Mouse (Mus musculus) embryo, embryonic 11 days (tissue): ENCODE measurements around the gene Tekt5.

Experiments
- DNase-seq: peaks from one replicate; pipeline ENCODE4 v3.0.0-alpha.2; 2015

The Tekt5 gene

DNA sequence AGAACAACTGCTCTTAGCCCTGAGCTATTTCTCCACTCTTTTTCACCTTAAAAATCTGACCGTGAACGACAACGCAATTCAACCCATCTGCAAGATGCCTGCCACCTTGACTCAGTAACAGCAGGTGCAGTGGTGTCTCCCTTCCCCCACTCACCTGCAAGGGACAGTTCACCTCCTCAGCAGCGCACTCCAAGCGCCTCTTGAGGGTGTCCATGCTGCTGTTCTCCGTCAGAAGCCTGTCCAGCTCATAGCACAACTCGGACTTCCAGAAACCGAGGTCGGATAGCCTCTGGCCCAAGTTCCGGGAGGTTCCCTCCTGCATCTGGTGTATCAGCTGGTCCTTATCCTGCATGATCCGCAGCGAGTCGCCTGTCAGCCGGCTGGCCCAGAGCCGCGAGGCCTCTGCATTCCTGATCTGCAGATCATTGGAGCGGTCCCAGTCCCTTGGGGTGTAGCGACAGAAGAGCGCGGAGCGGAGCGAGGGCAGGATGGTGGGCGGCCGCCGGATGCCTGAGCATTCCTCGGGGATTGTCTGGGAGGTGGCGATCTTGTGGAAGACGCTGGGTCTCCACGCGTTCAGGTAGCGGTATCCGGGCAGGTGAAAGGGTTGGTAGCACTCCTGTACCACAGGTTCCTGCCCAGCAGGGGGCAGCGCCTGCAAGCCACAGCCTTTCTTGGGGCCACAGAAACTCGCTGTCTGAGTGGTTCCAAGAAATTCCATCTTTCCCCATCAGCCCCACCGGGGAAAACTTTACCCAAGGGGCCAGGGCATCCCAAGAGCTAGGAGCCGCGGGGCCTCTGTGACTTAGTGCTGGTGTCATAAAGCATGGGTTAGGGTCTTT is at the start of gene Tekt5:
Gene Tekt5, minus strand, starts transcription at position 792 of the 842 bp plus-strand sequence.
- peak; percentile 57 for DNase-seq

DNA sequence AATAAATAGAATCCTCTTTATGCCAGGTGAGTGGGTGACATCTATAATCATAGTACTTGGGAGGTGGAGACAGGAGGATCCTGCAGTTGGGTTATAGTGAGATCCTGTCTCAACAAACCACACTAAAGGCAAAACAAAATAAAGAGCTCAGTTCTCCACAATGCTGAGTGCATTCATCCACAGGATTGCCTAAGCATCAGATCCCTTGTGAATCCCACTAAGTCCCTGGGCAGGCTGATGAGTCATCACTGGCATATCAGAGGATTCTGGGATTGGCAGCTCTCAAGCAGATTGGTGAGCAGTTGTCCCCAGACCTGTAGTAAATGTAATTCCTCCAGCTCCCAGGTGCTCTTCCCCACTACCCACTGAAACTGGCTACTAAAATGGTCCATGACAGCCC is 48.4 kb upstream of the Tekt5 start:
- DNase-seq: no peak

DNA sequence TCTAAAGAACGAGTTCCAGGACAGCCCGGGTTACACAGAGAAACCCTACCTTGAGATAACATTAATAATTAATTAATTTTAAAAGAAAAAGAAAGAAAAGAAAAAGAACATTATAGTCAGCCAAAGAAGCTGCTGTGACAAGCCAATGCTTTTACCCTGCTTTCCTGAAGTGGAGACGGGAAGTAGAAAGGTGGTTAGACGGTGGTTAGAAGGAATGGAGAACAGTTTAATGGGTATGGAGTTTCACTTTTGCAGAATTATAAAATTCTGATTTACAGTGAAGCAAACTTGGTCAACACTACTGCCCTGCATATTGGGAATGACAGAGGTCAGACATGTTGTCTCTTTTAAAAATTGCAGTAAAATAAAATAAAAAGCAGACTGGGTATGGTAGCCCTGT is 46.5 kb upstream of the Tekt5 start:
- DNase-seq: no peak

DNA sequence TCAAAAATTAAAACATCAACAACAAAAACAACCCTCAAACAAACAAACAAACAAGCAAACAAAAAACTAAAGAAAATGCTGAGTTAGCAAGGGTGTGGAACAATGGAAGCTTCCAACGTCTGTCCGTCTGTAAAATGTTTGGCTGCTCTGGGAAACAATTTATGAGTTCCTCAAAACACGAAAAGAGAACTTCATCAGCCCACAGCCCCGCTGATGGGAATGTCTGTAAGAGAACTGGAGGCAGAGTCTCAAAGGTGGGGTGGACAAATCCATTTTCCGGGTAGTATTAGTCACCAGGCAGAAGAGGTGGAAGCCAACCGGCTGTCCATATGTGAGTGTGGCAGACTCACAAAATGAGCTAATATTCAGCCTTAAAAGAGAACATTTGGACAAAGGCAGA is 46.0 kb upstream of the Tekt5 start:
- DNase-seq: no peak

DNA sequence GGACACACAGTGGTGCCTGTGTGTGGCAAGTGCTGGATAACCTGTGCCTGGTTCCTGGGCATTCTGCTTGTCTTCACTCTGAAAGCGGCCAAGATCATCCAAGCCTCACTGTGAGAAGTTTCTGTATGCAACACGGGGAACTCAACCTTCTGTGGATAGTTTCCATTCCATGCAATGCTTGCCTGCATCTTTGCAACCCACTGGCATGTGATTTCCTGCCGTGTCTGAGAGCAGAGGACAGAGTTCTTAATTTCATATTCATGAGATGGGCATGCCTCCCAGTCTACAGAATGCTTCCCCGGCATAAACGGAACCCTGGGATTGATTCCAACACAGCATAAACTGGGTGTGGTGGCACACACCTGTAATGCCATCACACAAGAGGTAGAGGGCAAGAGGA is 42.8 kb upstream of the Tekt5 start:
- no peak for DNase-seq

DNA sequence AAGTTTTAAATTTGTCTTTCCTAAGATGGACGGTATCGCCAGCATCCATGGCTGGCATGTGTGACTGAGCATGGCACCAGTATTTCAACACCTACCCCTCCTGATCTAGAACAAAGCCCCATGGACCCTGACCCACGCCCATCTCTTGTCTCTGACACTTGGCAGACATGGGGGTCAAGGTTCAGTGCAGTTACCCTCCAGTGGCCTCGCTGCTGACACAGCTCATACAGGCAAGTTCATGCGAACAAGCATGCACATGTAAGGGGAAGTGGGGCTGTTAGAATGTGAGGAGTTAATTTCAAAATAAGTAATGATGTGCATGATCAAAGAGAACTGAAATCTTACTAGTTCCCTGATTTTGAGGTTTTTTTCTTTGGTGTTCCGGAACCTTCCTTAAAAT is 40.9 kb upstream of the Tekt5 start:
- DNase-seq: no peak

DNA sequence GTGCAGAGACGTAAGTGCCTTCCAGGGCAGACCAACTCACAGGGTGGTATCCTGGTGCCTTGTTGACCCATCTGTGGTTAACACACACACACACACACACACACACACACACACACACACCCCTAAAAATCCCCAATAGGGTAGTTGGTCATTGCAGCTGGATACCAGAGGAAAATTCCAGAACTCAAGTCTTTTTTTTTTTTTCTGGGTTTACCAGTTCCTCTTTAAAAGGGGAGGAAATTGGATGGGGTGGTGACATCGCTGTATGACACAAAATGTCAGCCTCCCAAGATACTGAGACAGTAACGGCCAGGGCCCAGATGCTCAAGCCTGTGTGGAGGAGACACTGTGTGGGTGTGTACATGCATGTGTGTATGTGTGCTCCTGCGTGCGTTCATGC is 38.1 kb upstream of the Tekt5 start:
- no peak for DNase-seq

DNA sequence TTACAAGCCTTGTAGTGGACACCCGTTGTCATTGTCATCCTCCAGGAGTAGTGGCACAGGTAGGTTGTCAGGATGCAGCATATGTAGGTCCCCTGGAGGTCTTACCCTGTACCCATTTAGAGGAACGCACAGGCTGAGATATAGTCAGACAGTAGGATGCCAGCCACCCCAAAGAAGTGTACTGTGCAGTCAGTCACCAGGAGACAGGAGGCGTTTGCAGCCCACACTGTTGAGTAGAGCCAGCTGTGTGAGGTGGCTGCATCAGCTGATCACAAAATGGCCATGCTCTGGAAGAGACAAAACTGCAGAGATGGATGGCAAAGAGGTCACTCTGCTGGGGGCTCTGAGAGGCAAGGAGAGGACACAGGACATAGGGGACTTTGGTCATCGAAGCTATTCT is 37.1 kb upstream of the Tekt5 start:
- DNase-seq: no peak

DNA sequence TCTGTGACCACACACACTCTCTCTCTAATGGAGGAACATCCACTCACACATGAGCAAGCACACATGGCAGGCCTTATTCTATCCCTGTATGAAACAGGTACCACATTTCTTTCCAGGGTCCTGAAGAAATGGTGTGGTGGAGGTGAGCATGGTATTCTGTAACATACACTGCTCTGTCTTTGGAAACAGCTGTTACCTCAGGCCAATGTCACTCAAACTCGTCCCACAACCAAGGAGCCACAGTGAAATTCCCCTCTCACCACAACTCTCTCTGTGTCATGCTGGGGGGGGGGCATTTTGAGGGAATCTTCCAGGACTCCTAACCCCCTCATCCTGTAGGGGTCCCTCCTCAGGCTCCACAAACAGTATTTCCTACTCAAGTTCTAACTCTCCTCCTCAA is 36.6 kb upstream of the Tekt5 start:
- DNase-seq: no peak

DNA sequence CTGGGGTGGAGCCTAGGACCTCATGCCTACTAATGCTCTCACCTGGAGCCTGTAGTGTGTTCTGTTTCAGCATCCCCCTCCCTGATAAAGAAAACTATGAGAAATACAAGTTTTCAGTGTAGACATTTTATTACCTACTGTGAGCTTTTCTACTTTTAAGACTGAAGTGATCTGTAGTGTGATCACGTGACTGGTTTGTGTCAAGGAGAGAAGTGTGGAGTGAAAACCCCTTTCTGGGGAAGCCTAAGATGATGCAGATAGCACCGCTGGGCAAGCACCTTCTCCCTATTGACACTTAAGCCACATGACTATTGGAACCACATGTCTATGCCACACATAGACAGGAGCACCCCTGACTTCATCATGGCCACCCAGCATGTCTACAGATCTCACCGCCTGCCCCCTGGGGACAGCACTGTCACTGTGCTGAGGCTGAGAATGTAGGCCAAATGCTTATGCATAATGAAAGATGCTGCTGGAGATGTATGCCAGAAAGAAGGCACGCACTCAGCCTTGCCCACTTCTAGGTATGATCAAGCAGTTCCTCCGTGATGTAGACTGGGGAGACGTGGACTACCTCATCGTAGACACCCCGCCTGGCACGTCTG is 25.3 kb upstream of the Tekt5 start:
- DNase-seq: no peak

DNA sequence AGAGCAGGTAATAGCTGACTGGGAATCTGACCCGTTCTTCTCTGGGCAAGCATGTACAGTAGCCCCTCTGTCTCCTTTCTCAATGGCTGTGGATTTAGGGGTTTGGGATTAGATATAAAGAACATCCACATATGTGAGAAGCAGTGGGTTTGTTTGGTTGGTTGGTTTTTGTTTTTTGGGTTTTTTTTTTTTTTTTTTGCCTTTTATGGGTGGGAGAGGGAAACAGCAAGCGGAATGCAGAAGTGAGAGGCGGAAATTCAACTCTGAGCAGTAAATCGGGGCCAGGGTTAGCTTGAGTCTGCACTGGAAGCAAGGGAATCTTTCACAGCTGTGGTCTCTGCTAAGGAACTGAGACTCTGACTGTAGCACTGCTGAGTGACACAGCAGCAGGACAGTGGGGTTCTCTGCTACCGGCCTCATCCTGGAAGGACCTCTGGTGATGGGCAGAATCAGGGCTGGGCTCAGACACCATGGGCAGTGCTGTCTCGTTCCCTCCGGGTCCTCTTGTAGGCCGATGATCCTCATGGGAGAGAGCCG is 22.5 kb upstream of the Tekt5 start:
- DNase-seq: no peak

DNA sequence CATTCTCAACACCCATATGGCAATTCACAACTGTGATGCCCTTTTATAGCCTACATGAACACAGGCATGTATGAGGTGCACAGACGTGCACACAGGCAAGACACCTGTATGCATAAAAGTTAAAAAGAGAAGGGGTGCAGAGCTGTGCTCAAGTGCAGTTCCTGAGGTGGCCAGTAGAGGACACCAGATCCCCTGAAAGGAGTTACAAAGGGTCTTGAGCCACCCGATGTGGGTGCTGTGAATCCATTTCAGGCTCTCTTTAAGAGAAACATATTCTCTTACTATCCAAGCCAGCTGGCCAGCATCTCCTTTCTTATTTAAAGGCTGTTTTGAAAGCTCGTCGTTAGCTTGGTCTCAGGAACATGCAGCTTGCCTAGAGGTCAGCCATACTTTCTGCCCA is 21.6 kb upstream of the Tekt5 start:
- DNase-seq: no peak

DNA sequence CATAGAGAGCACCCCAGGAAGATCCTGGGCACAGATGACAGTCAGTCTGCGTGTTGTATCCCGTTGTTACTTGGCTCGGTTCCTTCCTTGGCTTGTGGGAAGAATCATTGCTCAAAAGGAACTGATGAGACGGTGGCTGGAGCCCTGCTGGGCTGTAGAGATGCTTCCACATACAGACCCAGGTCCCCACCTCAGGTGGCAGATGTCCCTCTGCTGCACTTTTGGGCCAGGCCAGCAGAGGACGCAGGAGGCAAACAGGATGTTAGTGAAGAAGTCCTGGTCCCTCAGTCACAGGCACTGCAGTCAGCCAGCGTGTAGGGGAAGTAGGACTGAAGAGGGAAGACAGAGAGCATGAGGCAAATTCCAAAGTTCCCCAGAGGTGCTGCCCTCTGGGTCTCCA is 20.7 kb upstream of the Tekt5 start:
- no peak for DNase-seq

DNA sequence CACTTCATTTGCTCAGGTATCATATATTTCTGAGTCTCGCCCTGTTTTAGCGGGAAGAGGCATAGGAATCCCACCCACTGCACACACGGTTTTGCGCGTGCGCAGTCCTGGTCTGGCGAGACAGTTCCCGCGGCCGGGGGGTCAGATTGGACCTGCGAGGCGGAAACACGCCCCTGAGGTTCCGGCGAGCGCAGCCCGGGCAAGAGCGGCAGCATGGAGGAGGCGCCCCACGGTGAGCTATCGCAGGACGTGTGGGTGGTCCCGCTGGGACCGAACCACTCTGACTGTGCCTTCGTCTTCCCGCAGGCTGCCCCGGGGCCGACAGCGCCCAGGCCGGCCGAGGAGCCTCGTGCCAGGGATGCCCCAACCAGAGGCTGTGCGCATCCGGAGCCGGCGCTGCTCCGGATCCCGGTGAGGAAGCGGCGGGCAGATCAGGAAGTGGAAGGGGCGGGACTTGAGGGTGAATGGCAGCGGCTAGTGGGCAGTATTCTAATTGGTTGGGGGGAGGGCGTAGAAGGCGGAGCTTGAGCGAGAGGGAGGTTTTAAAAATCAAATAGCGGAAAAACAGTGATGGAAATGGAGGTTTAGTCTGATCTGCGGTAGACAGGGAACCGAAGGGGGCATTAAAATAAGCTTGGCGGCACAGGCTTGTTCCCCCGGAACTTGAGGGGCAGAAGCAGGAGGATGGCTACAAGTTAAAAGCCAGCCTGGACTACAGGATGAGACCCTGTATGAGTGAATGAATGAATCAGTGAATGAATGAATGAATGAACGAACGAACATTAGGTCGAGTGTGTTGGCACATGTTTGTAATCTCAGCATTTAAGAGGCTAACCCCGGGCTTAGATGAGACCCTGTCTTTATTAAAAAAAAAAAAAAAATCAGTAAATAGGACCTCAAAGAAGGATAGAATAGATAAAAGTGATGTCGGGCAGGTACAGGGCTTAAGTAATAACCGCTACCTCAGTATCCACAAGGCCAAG is 16.8 kb upstream of the Tekt5 start, which contains the start of gene Nubp1:
Gene Nubp1, plus strand, starts transcription at position 185 of the 983 bp plus-strand sequence.
- peak; percentile 98 for DNase-seq

DNA sequence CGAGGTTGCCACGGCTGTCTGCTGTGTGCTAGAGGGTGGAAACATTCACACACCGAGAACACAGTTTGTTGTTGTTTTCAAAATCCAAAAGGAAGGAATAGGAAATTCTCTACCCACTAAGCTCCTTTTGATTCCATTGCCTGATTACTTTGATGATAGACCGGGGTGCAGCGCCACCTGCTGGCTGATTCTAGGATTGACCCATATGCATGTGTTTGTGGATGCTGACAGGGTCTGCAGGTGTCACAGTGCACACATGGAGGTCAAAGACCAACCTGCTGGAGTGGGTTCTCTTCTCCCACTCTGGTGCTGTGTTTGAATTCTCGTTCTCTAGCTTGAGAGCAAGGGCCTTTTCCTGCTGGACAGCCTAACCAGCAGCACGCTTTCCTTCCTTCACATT is 3.9 kb upstream of the Tekt5 start:
- DNase-seq: peak; percentile 76

DNA sequence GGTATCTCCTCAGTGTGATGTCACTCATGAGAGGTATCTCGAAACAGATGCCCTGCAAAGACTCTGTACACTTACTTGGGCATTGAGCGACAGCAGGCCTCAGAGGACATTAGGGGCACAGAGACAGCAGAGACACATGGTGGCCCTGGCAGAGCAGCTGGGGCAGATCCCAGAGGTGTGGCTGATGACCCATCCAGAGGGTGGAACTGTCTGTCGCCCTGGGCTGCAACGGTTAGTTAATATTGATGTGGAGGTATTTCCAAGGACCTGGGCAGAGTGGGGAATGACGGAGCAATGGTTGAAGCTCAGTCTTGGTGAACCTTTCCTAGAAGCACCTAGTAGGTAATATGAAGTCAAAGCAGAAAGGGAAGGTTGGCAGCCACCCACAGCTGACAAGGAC is 3.5 kb upstream of the Tekt5 start:
- no peak for DNase-seq

DNA sequence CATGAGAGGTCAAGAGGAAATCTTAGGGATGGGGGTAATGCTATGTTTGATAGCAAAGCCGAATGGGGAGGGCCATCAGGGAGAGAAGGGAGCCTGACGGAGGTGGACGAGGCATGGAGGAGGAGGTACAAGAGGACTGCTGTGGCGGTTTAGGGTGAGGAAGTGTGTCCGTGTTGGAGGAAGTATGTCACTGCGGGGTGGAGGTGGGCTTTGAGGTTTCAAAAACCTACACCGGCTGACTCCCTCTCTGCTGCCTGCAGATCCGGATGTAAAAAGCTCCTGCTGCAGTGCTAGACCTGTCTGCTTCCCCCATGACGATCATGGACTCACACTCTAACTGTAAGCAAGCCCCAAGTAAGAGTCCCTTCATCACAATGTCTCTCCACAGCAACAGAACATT is 2.7 kb downstream of the Tekt5 start:
- no peak for DNase-seq

DNA sequence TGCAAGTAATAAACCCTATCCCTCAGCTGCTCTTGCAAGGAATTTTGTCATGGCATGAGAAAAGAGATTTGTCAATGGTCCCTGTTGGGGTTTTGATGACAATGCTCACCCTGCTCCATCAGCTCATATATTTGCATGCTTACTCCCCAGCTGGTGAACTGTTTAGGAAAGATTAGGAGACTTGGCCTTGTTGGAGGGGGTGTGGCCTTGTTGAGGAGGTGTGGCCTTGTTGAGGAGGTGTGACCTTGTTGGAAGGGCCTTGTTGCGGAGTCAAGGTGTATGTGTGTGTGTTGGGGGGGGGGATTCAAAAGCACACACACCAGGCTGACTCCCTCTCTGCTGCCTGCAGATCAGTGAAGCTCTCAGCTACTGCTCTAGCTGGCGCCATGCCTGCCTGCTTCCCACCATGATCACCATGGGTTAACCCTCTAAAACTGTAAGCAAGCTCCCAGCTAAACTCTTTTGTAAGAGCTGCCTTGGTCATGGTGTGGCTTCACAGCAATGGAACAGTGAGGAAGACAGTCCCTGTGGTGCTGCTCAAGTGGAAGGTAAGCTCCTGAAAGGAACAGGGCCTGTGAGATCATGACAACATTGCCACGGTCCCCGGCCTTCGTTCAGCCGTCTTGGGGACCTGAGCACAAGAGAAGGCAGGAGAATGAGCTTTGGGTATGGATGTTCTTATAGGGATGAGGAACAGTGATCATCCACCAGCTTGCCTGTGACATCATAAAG is 6.5 kb downstream of the Tekt5 start:
- DNase-seq: no peak

DNA sequence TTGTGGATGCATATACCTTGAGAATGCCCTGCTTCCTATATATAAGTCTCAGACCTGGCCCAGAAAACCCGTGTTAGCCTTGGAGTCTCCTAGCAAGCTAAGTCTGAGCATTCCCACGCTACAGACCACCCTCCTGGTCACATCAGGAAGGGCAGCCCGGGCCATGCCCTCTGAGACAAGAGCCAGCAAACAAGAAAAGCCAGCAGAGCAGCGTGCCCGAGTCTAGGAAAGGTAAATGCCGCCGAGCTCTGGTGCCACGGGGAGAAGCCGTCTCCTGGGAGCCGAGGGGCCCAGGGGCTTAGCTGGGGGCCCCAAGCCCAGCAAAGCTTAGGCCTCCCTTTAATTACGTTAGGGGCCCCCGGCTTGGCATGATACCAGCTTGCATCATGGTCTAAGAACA is 10.0 kb downstream of the Tekt5 start:
- DNase-seq: no peak

DNA sequence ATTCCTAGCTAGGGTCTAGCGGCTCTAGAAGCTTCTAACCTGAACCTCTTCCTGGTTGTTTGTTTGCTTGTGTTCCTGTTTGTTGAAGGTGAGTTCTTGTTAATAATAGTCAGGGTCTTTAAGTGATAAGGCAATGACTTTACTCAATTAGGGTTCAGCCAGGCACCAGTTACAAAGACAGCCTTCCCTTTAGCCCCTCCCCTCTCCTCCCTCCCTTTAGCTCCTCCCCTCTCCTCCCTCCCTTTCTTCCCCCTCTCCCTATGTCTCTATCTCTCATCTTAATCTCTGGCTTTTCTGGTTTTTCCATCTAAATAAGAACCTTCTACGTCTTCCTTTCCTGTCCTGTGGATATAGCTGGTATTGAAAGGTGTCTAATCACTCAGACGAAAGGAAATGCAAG is 10.7 kb downstream of the Tekt5 start:
- no peak for DNase-seq

DNA sequence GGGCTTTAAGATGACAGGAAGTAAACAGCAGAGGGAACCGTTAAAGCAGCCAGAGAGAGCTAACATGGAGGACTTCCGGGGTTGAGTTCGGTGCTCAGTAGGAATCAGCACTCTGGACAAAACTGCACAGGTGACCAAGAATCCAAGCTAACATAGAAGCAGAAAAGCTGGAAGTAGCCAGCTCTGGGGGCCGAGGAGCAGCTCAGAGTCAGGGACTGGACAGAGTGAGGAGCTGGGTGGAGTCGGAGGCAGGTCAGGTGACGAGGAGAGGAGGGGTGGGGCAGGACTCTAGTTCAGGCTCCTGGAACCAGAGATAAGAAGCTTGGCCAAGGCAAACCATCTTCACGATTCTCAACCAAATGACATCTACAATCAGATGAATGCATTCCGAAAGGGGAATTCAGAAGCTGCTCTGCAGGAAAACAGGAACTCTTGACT is 11.2 kb downstream of the Tekt5 start:
- peak; percentile 36 for DNase-seq

DNA sequence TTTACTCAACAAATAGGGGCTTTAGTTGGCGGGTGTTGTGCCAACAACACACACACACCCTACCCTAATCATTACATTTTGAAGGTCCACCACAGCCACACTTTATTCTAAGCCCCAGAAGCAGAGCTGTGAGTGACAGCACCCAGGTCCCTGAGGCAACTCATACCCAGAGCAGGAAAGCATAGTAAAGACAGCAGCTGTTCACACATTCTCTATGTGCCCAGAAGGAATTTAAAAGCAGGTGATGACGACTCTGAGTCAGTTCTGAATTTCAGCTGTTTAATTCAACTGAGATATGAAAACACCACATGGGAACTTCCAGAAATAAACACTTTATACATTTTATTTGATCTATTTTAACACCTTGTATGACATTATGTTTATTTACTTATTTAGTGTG is 15.8 kb downstream of the Tekt5 start:
- no peak for DNase-seq
